Mouse (Mus musculus): ENCODE measurements at regions not wholly inside any gene's neighbourhood (a gene's known extent, or its start where the extent isn't known, plus 50 kb on each side); places are given as distances from the start of the nearest gene placed in this dataset.
"Not testable (repeated sequence)": the region's sequence is repeated elsewhere in the genome, so short reads cannot be mapped to it uniquely, and the experiment has no call there.

- DNase-seq, result no peak
Measured at GRCm38 (mm10) chr5:25639187-25639586, 66.4 kb downstream of the Xrcc2 start.

GRCm38 (mm10) chr5:25638097-25638496 lies 67.5 kb downstream of the Xrcc2 start:
- no peak for DNase-seq

DNA sequence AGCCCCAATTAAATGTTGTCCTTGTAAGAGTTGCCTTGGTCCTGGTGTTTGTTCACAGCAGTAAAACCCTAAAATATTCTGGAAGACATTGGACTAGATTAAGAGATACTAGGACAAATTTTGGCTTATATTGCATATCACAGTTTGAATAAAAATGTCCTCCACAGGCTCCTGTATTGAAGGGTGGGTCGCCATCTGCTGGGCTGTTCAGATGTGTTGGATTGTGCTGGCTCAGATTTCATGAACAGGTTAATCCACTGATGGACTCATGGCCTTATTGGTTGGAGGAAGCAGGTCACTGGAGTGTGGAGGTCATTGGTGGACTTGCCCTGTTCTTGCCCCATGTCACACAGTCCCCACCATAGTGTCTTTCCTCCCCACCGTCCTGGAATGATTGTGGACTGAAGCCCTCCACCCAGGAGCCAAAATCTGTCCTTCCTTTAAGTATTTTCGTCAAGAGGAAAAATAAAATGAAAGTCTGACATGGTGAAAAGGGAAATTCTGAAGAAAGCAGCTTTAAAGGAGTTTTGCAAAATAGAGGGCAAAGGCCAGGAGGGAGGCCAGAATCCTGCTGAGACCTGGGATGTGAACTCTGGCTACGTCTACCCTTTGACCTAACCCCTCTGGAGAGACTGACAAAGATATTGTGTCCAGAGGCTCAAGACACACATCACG lies 72.6 kb downstream of the Xrcc2 start:
- no peak for DNase-seq

DNA sequence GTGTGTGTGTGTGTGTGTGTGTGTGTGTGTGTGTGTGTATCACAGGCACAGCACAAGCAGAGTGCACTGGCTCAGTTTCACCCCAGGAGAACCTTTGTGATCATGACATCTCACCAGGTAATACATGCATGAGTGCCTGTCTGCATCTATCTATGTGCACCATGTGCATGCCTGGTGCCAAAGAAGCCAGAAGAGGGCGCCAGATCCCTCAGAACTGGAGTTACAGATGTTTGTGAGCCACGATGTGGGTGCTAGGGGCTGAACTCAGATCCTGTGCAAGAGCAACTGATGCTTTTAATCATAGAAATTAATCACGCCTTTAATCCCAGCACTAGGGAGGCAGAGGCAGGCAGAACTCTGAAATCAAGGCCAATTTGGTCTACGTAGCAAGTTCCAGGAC lies 75.9 kb downstream of the Xrcc2 start:
- no peak for DNase-seq

DNA sequence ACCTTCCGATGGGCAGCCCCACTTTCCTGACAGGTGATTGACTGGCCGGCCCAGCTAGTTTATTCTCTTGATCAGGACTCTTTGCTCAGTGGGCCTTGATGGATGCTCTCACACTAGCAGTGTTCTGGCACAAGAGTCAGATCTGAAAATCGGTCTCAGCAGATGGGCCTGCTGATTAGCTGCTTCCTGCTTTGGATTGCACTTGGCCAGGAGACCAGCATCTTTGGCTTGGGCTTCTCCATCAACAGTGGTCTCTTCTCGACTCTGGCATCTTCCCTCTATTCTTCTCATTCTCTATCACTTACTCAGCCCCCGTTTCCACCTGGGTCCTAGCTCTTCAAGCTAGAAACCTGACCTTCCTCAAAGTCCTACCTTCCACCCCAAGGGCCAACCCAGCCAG lies 77.1 kb downstream of the Xrcc2 start:
- no peak for DNase-seq

- no peak for DNase-seq
Measured at GRCm38 (mm10) chr5:25627086-25627485, 78.5 kb downstream of the Xrcc2 start.

- DNase-seq, result no peak
Measured at GRCm38 (mm10) chr5:25624029-25624428, 81.6 kb downstream of the Xrcc2 start.

GRCm38 (mm10) chr5:25619872-25620271 lies 85.8 kb downstream of the Xrcc2 start:
- no peak for DNase-seq

- not testable (repeated sequence) for DNase-seq
Measured at GRCm38 (mm10) chr5:25619337-25619736, 86.3 kb downstream of the Xrcc2 start.

GRCm38 (mm10) chr5:25614659-25615061 lies 91.0 kb downstream of the Xrcc2 start:
- no peak for DNase-seq

DNA sequence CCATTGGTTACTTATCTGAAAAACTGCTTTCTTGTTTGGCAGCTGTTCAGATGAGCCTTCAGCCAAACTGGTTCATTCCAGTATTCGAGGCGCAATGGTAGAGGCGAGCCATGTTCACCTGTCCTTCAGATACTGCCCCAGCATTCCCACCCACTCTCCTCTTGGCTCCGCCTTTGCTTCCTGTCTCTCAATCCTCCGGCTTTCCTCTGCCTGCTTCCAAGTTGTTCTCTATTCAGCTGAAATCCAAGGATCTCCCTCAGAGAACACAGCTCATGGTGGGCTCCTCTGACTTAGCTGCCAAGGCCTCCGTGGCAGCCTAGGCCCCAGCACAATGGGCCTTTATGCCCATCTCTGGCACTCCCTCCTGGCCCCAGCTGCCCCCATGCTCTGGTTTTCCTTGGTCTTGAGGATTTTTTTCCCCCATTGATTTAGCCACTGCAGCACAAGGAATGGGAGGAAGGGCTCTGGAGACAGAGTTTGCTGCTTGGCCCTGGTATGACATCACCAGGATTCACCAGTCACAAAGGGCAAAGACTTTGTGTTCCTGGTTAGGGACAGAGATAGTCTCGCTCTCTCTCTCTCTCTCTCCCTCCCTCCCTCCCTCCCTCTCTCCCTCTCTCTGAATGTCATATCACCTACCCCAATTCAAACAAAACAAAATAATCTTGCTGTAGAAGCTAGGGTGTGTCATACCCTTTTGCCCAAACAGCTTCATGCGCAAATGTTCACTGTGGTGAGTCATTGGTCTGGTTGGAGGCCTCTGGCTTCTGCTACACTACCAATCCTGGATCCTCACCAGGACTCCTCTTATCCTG lies 91.6 kb downstream of the Xrcc2 start:
- peak; percentile 10 for DNase-seq

- no peak for DNase-seq
Measured at GRCm38 (mm10) chr5:25612036-25612705, 93.5 kb downstream of the Xrcc2 start.

- no peak for DNase-seq
Measured at GRCm38 (mm10) chr5:25609911-25610310, 94.0 kb downstream of the Cct8l1 start.

GRCm38 (mm10) chr5:25602123-25602522 lies 86.3 kb downstream of the Cct8l1 start:
- DNase-seq, result peak; percentile 25

DNA sequence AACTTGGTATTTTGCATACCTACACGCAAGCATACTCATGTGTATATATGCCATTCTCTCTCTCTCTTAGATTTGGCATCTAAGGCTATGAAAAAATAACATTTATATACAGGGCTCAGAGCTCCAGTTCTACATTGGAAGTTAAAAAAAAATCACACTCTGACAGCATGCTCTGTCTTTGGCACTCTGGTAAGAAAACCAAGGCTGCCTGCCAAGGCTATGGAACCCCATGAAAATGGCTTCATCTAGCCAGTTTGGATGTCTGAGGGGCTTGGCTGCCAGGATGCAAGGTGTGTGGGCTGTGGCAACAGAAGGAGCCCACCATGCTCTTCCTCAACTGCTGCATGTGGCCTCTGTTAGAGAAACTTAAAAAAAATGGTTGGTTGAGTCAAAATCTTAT lies 83.5 kb downstream of the Cct8l1 start:
- DNase-seq, result no peak

GRCm38 (mm10) chr5:25597786-25598185 lies 81.9 kb downstream of the Cct8l1 start:
- no peak for DNase-seq

GRCm38 (mm10) chr5:25591709-25592108 lies 75.8 kb downstream of the Cct8l1 start:
- DNase-seq, result no peak

All from heart, postnatal 4 days (tissue).